Mouse (Mus musculus) bone marrow macrophage, adult 2 months (primary cell): ENCODE measurements around the gene Larp4b. TPM values are rescaled to one million over a fixed set of nuclear protein-coding genes. Genes with fewer than 3 reads are reported as not detected.
A peak's percentile ranks its signal among the peaks of the same experiment; 100 is the strongest.

Experiments used
- H3K27ac ChIP-seq: 2 replicates; pipeline ENCODE4 v1.5.1; 2012; ENCODE audit warnings: low read depth, low read length; ENCODE audit not compliant: insufficient read depth
- H3K4me1 ChIP-seq: 2 replicates; pipeline ENCODE4 v1.6.1; 2012; ENCODE audit warnings: low read length; ENCODE audit not compliant: control insufficient read depth, insufficient read depth
- H3K4me3 ChIP-seq: 2 replicates; pipeline ENCODE4 v1.5.1; 2012; ENCODE audit warnings: mild to moderate bottlenecking, low read length, moderate library complexity; ENCODE audit not compliant: insufficient read depth
- CTCF ChIP-seq: IDR thresholded peaks from 2 replicates; pipeline ENCODE4 v1.5.1; 2012; ENCODE audit warnings: low read depth, mild to moderate bottlenecking, low read length, moderate library complexity
- POLR2A ChIP-seq: IDR thresholded peaks from 2 replicates; pipeline ENCODE4 v1.6.1; 2012; ENCODE audit warnings: mild to moderate bottlenecking, low read depth, low read length, borderline replicate concordance
- polyA plus RNA-seq: library from polyadenylated mRNA; stranded (reverse); fragments of >200 nt; gene quantifications from 2 replicates; pipeline ENCODE4 v1.2.4, GENCODE M21; 2012; ENCODE audit not compliant: missing spikeins, insufficient read depth, insufficient read length

Gene Larp4b
- polyA plus RNA-seq, 1 experiment = 54.1 TPM

DNA sequence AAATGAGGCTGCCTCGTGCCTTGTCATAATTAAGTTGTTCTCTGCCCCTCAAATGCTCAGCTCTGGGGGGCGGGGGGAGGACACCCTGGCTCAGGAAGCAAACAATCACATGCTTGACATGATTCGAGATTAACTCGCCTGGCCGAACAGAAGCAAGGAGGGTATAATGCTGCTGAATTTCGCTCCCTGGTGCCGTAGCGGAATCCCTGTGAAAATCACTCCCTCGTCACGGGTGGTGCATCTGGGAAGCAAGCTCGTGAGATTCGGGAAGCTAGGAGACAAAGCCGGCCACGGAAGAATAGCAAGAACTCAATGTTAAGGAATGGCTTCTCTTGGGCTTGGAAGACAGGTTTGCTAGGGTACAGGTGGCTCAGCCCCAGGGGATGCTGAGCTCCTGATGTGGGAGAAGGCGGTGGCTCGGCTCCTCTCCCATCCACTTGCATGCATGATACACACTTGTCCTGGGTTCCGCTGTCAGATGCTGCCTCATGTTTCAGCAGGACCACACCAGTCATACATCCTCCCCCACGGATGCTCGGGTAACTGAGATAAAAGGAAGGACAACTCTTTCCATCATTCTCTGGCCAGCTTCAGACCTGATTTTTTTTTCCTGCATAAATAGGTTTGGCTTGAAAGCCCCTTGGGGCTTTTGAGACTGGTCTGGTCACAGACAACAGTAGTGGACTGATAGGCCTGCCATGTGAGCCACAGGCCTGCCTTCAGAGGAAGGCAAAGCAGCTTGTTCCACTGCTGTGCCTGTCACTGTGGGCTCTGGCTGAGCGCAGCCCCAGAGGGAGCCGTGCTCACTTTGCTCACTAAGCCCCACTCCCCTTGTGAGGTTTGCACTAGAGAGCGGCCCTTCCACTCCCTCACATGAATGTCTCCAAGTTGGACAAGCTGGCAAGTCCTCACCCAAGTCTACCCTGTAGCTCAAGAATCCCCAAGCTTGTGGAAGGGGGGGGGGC is 94.2 kb downstream of the Larp4b start:
- TF ChIP-seq CTCF (no peak), POLR2A (no peak)
- H3K4me1 ChIP-seq = peaks cover 35% of the 10 kb centered on the region
- H3K4me3 ChIP-seq = no peak overlapping the region
- no peak overlapping the region for H3K27ac ChIP-seq

- no peak overlapping the region for H3K27ac ChIP-seq
- H3K4me3 ChIP-seq = no peak overlapping the region
- TF ChIP-seq CTCF (no peak), POLR2A (no peak)
- H3K4me1 ChIP-seq = peaks cover 35% of the 10 kb centered on the region
Observed at GRCm38 (mm10) chr13:9189481-9189880, 95.8 kb downstream of the Larp4b start.

DNA sequence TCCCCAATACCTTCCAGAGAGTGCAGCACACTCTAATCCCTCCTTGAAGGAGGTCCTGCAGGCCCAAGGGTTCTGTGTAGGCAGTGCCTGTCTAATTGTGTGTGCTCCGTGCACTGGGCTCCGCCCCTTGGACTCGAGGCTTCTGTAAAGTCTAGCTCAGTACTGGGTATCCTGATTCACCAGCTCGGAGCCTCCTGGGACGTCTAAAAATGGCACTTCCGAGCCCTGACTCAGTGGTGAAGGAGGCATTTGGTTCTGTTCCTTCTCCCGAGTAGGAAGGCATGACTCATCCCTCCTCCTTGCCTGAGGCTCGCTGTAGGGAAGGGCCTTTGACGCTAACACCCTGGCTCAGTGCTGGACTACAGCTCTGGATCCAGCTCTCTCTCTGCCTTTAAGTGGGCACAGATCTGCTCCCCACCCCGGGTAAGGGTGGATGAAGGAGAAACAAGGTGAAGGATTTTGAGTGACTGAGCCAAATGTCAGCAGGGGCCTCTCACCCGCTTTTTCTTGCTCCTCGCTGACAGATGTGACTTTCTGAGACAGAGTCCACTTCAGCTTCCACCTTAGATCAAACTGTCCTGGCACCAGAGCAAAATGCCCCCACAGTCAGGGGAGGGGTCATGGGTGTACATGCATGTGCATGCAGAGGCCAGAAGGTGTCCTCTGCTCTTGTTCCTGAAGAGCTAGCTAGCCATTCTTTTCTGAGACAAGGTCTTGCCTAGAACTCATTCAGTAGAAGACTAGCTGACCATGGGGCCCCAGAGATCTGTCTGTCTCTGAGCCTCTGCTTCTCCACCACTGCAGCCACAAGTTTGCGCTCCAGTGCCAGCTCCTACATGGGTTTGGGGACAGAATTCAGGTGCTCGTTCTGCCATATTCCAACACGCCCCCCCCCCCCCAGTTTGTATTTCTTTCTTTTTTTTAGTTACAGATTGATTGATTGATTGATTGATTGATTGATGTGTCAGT is 97.8 kb downstream of the Larp4b start:
- H3K27ac ChIP-seq = peak overlapping the region; percentile 75
- H3K4me1 ChIP-seq = peaks cover 35% of the 10 kb centered on the region
- TF ChIP-seq POLR2A (no peak), CTCF (no peak)
- peak overlapping the region; percentile 28; the same call in 1 of the 2 replicates for H3K4me3 ChIP-seq

GRCm38 (mm10) chr13:9192797-9193330 is 99.2 kb downstream of the Larp4b start:
- TF ChIP-seq POLR2A (no peak), CTCF (no peak)
- H3K4me3 ChIP-seq = no peak overlapping the region
- peaks cover 35% of the 10 kb centered on the region for H3K4me1 ChIP-seq
- H3K27ac ChIP-seq = no peak overlapping the region

DNA sequence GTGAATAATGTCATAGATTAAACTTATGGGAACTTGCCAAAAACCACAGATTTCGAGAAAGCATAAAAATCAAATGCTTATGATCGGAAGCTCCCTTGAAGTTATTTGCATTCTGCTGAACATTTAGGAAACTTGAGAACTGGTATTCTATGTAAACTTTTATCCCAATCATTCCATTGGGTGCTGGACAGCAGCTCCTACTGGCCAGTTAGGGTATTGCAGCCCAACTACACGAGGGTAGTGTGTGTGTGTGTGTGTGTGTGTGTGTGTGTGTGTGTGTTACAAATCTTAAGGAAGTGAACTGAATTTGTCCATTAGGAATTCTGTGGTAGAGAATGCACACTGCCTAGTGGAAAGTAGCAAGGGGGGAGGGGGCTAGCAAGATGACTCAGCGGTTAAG is 101.0 kb downstream of the Larp4b start:
- H3K4me3 ChIP-seq = no peak overlapping the region
- H3K27ac ChIP-seq = no peak overlapping the region
- TF ChIP-seq CTCF = 0 out of 2 replicates have a peak, but pooled peaks have one; percentile 21
- TF ChIP-seq POLR2A = no peak
- peaks cover 21% of the 10 kb centered on the region for H3K4me1 ChIP-seq

DNA sequence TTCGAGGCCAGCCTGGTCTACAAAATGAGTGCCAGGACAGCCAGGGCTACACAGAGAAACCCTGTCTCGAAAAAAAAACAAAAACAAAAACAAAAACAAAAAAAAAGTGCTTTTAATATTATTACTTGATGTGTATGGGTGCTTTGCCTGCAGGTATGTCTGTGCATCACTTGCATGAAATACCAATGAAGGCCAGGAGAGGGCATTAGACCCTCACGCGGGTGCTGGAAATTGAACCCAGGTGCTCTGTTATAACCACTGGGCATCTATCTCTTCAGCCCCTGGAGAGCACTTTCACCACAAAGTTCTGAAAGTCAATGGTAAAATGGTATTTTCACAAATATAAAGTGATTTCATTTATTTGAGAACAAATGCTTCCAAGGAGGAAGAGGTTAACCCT is 101.9 kb downstream of the Larp4b start:
- Histone ChIP-seq H3K4me1 (peaks cover 13% of the 10 kb centered on the region), H3K27ac (no peak overlapping the region), H3K4me3 (no peak overlapping the region)
- TF ChIP-seq POLR2A (no peak), CTCF (no peak)

DNA sequence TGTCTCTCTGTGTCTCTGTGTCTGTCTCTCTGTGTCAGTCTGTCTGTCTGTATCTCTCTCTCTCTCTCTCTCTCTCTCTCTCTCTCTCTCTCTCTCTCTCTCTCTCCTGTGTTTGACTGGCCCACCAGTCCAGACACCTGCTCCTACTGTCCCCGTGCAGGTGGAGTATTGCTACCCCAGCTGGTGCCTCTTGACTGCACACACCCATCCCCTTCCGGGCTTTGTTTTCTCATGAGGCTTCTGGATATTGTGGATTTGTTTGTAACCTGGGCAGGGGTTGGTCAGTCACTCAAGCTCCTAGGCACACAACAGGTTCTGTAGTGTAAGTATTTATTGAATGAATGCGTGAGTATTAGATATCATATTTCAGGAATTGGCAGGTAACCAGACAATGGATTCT is 104.4 kb downstream of the Larp4b start:
- TF ChIP-seq CTCF = no peak
- no peak for TF ChIP-seq POLR2A
- no peak overlapping the region for H3K4me3 ChIP-seq
- H3K27ac ChIP-seq = no peak overlapping the region
- H3K4me1 ChIP-seq = no peaks in the 10 kb centered on the region

DNA sequence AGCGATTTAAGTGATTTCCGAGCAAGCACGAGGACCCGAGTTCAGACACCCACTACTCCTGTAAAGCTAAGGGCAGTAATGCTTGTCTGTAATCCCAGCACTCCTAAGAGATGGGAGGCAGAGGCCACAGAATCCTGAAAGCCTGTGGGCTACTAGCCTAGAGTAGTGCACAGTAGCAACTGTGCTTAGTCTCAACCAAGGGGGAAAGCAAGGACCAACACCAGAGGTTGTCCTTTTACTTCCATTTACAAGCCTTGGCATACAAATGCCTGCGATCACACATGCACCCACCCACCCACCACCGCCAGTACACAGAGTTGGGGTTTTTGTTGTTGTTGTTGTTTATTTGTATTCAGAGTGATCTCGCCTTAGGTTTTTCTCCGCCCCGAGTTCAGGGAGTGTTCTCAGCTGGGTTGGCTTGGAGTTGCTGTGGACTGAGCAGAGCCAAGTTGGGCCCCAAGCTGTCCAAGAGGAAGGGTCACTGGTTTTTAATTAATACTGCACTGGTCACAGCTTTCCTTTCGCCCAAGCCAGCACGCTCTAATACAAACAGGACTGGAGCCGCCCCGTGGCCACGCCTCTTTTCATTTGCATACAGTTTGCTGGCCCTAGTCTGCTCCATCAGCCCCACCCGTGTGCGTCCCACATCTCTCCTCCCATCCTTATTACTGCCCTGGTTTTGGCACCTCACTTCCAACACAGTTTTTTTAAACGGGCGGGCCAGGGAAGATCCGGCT is 105.2 kb downstream of the Larp4b start:
- H3K4me1 ChIP-seq = no peaks in the 10 kb centered on the region
- TF ChIP-seq POLR2A (no peak), CTCF (no peak)
- H3K27ac ChIP-seq = no peak overlapping the region
- no peak overlapping the region for H3K4me3 ChIP-seq

- Histone ChIP-seq H3K27ac (no peak overlapping the region), H3K4me1 (no peaks in the 10 kb centered on the region), H3K4me3 (no peak overlapping the region)
- no peak for TF ChIP-seq POLR2A
Observed at GRCm38 (mm10) chr13:9199465-9199844, 105.8 kb downstream of the Larp4b start.
